Mouse (Mus musculus): Measurements from ENCODE around the gene Klk1b24. TPM values are rescaled to one million over a fixed set of nuclear protein-coding genes. Genes with fewer than 3 reads are reported as not detected.
"Not testable (repeated sequence)": the region's sequence is repeated elsewhere in the genome, so short reads cannot be mapped to it uniquely, and the experiment has no call there.

The Klk1b24 gene
- 0.15 TPM in 1 of 2 replicates, not detected in the other for polyA plus RNA-seq (2015; fragmentation: Nextera tagmentation; extraction: Ambion mirVana)

- H3K36me3 ChIP-seq; H3K9ac ChIP-seq; H3K4me1 ChIP-seq; H3K9me3 ChIP-seq; H3K4me2 ChIP-seq; H3K27me3 ChIP-seq (replicated peaks); ATAC-seq (ENCODE audit: insufficient read depth, low FRiP score, low read depth); H3K27ac ChIP-seq; H3K4me3 ChIP-seq (replicated peaks): not testable (repeated sequence)
These were observed at the start of gene Klk1b24 for GRCm38 (mm10) chr7:44187936-44188335. Gene Klk1b24, plus strand, starts transcription at chr7:44188236.

DNA sequence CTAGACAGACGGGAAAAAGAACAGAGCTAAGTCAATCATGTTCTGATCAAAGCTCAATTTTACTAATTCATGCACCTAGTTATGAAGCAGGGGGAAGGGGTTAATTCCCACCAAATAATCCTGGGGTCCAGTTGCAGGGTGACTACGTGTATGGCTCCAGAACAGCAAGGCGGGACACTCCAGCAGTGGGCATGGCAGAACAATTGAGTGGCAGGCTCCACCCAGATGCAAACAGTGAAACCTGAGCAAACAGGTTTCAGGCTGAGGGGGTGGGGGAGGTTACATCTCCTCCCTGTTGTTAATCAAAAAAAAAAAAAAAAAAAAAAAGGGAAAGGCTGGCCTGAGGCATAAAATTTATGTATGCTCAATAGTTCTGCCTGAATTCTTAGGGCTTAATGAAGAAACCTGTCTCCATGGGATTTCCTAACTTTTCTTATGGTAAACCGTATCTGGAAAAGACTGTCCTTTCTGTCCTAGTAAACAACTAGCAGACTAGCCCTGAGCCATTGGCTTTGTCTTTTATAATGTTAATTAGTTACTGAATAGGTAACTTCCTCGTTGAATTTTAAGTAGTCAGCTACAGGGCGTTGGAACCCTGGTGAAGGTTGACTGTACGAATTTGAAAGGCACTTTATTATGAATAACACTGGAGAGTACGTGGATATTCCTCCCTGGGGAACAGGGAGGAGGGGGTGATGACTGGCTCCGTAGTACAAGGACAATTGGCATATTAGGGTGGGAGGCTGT lies 8.6 kb upstream of the Klk1b24 start:
- no peaks in the 10 kb centered on the region for H3K4me1 ChIP-seq
- no peaks in the 10 kb centered on the region for H3K36me3 ChIP-seq
- ATAC-seq (ENCODE audit: insufficient read depth, low FRiP score, low read depth) = peak; percentile 60; the same call in 1 of the 2 replicates
- 53% methylated on average over 9 of the region's 9 CpGs for WGBS
- H3K27me3 ChIP-seq (replicated peaks) = no peaks in the 10 kb centered on the region
- no peak overlapping the region for H3K9ac ChIP-seq
- no peaks in the 10 kb centered on the region for H3K9me3 ChIP-seq
- H3K4me2 ChIP-seq = no peak overlapping the region
- H3K27ac ChIP-seq = peak overlapping the region; percentile 13; the same call in 1 of the 2 replicates
- no peak overlapping the region for H3K4me3 ChIP-seq (replicated peaks)

DNA sequence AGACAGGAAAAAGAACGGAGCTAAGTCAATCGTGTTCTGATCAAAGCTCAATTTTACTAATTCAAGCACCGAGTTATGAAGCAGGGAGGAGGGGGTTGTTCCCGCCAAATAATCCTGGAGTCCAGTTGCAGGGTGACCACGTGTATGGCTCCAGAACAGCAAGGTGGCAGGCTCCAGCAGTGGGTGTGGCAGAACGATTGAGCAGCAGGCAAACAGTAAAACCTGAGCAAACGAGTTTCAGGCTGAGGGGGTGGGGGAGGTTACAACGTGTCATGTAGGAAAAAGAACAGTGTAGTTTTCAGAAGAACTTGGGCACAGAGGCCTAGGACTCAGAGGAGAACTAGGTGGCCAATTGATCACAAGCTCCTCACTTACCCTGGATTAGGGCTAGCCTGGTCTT lies 1.5 kb upstream of the Klk1b24 start:
- ATAC-seq (ENCODE audit: insufficient read depth, low FRiP score, low read depth); H3K4me1 ChIP-seq; H3K4me2 ChIP-seq; H3K27ac ChIP-seq; H3K4me3 ChIP-seq (replicated peaks); H3K36me3 ChIP-seq; H3K27me3 ChIP-seq (replicated peaks); H3K9me3 ChIP-seq; H3K9ac ChIP-seq: not testable (repeated sequence)
- WGBS = 49% methylated on average over 8 of the region's 8 CpGs

DNA sequence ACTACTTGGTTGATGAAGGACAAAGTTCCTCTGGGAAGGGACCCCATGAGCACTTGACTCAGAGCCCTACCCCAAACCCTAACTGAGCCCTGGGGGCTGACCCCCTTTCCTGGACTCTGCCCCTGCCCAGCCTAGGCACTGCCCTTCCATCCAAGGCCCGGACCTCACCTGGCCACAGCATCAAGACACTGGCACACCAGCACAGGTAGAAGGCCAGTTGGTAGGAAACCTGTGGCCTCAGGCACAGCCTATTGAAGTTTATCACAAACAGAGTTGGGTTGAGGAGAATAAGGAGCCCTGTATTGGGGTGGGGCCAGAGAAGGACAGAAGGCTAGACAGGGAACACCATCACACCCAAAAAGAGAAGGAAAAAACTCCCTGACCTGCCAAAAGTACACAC lies 5.4 kb downstream of the Klk1b24 start:
- H3K9me3 ChIP-seq; H3K9ac ChIP-seq; H3K36me3 ChIP-seq; H3K4me3 ChIP-seq (replicated peaks); H3K4me2 ChIP-seq; ATAC-seq (ENCODE audit: insufficient read depth, low FRiP score, low read depth); H3K27ac ChIP-seq; H3K4me1 ChIP-seq; H3K27me3 ChIP-seq (replicated peaks): not testable (repeated sequence)
- 83% methylated on average over 1 of the region's 1 CpGs for WGBS

GRCm38 (mm10) chr7:44197891-44198290 lies 9.9 kb downstream of the Klk1b24 start, which contains the start of gene Klk1b3:
Gene Klk1b3, plus strand, starts transcription at chr7:44198191.
- no peak within 1 kb of the TSS for H3K4me3 ChIP-seq (replicated peaks)
- no peak within 1 kb of the TSS for H3K4me2 ChIP-seq
- no peak within 1 kb of the TSS for H3K9ac ChIP-seq
- no peaks in the 10 kb centered on the region for H3K4me1 ChIP-seq
- H3K27me3 ChIP-seq (replicated peaks) = no peaks in the 10 kb centered on the region
- ATAC-seq (ENCODE audit: insufficient read depth, low FRiP score, low read depth) = no peak
- H3K36me3 ChIP-seq = no peaks in the 10 kb centered on the region
- no peaks in the 10 kb centered on the region for H3K9me3 ChIP-seq
- 63% methylated on average over 3 of the region's 3 CpGs for WGBS
- H3K27ac ChIP-seq = no peak within 1 kb of the TSS

GRCm38 (mm10) chr7:44207135-44207534 lies 19.1 kb downstream of the Klk1b24 start, which contains the start of gene Klk1b4:
Gene Klk1b4, plus strand, starts transcription at chr7:44207435.
- not testable (repeated sequence) for H3K4me3 ChIP-seq (replicated peaks); H3K4me1 ChIP-seq; H3K27me3 ChIP-seq (replicated peaks); H3K36me3 ChIP-seq; H3K9me3 ChIP-seq; H3K9ac ChIP-seq; H3K4me2 ChIP-seq; ATAC-seq (ENCODE audit: insufficient read depth, low FRiP score, low read depth); H3K27ac ChIP-seq
- 39% methylated on average over 3 of the region's 3 CpGs for WGBS

DNA sequence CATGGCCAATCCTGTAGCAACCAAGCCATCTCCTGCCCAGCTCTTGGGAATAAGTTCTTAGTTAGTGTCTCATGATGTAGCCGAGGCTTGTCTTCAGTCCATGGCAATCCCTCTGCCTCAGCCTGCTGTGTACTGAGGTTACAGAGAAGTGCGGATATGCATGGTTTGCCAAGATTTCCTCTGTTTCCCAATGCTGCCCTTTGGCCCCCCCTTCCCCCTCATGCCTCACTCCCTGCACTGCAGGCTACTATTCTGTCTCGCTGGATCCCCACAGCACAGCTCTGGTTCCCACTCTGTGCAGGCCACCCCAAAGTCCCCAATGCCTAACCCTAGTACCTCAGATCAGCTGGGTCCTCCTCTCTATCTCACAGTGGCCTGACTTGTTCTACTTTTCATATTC lies 20.3 kb downstream of the Klk1b24 start:
- Histone ChIP-seq H3K4me1 (no peaks in the 10 kb centered on the region), H3K4me2 (no peak overlapping the region), H3K9ac (no peak overlapping the region), H3K4me3 (replicated peaks) (no peak overlapping the region), H3K27me3 (replicated peaks) (no peaks in the 10 kb centered on the region), H3K27ac (no peak overlapping the region), H3K9me3 (no peaks in the 10 kb centered on the region), H3K36me3 (no peaks in the 10 kb centered on the region)
- no peak for ATAC-seq (ENCODE audit: insufficient read depth, low FRiP score, low read depth)
- 79% methylated on average over 3 of the region's 3 CpGs for WGBS

- WGBS = 84% methylated on average over 1 of the region's 1 CpGs
- Histone ChIP-seq H3K4me1 (no peaks in the 10 kb centered on the region), H3K4me3 (replicated peaks) (no peak within 1 kb of the TSS), H3K27me3 (replicated peaks) (no peaks in the 10 kb centered on the region), H3K4me2 (no peak within 1 kb of the TSS), H3K27ac (no peak within 1 kb of the TSS), H3K36me3 (no peaks in the 10 kb centered on the region), H3K9ac (no peak within 1 kb of the TSS), H3K9me3 (no peaks in the 10 kb centered on the region)
- ATAC-seq (ENCODE audit: insufficient read depth, low FRiP score, low read depth) = no peak
These were observed 27.6 kb downstream of the Klk1b24 start, which contains the start of gene Klk1b5 for GRCm38 (mm10) chr7:44215645-44216044. Gene Klk1b5, plus strand, starts transcription at chr7:44215945.

- peak; percentile 54; the same call in 1 of the 2 replicates for ATAC-seq (ENCODE audit: insufficient read depth, low FRiP score, low read depth)
- not testable (repeated sequence) for H3K4me2 ChIP-seq; H3K9ac ChIP-seq; H3K9me3 ChIP-seq; H3K36me3 ChIP-seq; H3K27me3 ChIP-seq (replicated peaks); H3K4me3 ChIP-seq (replicated peaks); H3K4me1 ChIP-seq; H3K27ac ChIP-seq
- WGBS = 62% methylated on average over 9 of the region's 10 CpGs
These were observed 33.6 kb downstream of the Klk1b24 start for GRCm38 (mm10) chr7:44221601-44222000.

DNA sequence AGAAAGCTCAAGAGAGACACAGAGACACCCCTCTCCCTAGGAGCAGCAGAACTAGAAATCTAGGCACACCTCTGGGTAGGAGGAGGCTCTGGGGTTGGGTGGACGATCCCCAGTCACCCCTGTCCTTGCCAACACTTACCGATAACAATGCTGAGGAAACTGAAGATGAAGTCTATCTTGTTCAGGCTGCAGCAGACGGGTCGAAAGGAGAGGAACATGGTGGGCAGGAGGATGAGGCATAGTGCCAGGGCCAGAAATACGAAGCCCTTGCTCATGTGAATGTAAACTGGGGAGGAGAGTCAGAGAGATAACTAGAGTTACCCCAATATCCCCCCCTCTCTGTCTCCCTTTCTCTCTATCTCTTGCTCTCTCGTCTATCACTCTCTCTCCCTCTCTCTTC lies 34.3 kb downstream of the Klk1b24 start:
- 77% methylated on average over 6 of the region's 6 CpGs for WGBS
- H3K36me3 ChIP-seq; H3K27ac ChIP-seq; H3K27me3 ChIP-seq (replicated peaks); H3K4me2 ChIP-seq; H3K9ac ChIP-seq; H3K4me1 ChIP-seq; ATAC-seq (ENCODE audit: insufficient read depth, low FRiP score, low read depth); H3K4me3 ChIP-seq (replicated peaks); H3K9me3 ChIP-seq: not testable (repeated sequence)

DNA sequence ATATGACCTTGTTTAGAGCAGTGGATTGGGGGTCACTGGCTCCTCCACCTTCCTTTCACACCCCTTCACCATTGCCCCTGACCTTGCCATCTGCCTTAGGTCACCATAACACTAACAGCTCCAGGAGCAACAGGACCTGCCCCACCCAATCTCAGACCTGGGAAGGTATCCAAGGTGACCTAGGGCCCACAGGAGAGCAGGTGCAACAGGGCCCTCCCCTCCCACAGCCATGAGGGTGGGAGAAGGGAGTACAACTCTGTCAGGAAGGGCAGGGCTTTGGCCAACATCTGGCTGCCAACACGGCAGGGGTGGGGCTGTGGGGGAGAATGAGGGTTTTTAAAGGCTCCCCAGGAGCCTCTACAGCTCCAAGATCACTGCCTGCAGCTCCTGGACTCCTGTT lies 37.0 kb downstream of the Klk1b24 start, which contains the start of gene Klk1:
TSS of gene Klk1 (plus strand) at position 285 of the 400 bp plus-strand sequence.
- Histone ChIP-seq H3K4me1 (no peaks in the 10 kb centered on the region), H3K27ac (no peak within 1 kb of the TSS), H3K4me2 (no peak within 1 kb of the TSS), H3K4me3 (replicated peaks) (no peak within 1 kb of the TSS), H3K9ac (no peak within 1 kb of the TSS), H3K9me3 (no peaks in the 10 kb centered on the region), H3K36me3 (no peaks in the 10 kb centered on the region), H3K27me3 (replicated peaks) (no peaks in the 10 kb centered on the region)
- ATAC-seq (ENCODE audit: insufficient read depth, low FRiP score, low read depth) = peak; percentile 68; the same call in 1 of the 2 replicates
- 35% methylated on average over 1 of the region's 1 CpGs for WGBS

- Histone ChIP-seq H3K9ac (no peak within 1 kb of the TSS), H3K36me3 (no peaks in the 10 kb centered on the region), H3K4me3 (replicated peaks) (no peak within 1 kb of the TSS), H3K9me3 (no peaks in the 10 kb centered on the region), H3K4me2 (no peak within 1 kb of the TSS), H3K4me1 (no peaks in the 10 kb centered on the region), H3K27me3 (replicated peaks) (no peaks in the 10 kb centered on the region), H3K27ac (no peak within 1 kb of the TSS)
- no peak for ATAC-seq (ENCODE audit: insufficient read depth, low FRiP score, low read depth)
- WGBS = 62% methylated on average over 3 of the region's 3 CpGs
These were observed 47.9 kb downstream of the Klk1b24 start, which contains the start of gene Gm36864 for GRCm38 (mm10) chr7:44235909-44236308. Gene Gm36864, plus strand, starts transcription at chr7:44236177.

Data from stomach, embryonic 15.5 days (tissue).